Mouse (Mus musculus) stomach, embryonic 16.5 days (tissue): ENCODE measurements around the gene Eml3. TPM values are rescaled to one million over a fixed set of nuclear protein-coding genes. Genes with fewer than 3 reads are reported as not detected.

Source experiments
- ATAC-seq: fragments of 200-750 bp; cut with Nextera tagmentation; 2 replicates; pipeline ENCODE4 v1.8.0; 2017; ENCODE audit warnings: moderate number of reproducible peaks, moderate TSS enrichment; ENCODE audit not compliant: insufficient read depth, low FRiP score
- H3K27ac ChIP-seq: fragments of 300-500 bp; sonication (generic); 2 replicates; pipeline ENCODE4 v1.5.1; 2014; ENCODE audit warnings: low read length
- H3K27me3 ChIP-seq: fragments of 300-500 bp; sonication (generic); 2 replicates; pipeline ENCODE4 v1.6.1; 2014; ENCODE audit warnings: low read length, control low read depth, mixed read lengths; ENCODE audit not compliant: control insufficient read depth, insufficient read depth
- H3K36me3 ChIP-seq: fragments of 300-500 bp; sonication (generic); 2 replicates; pipeline ENCODE4 v1.6.1; 2014; ENCODE audit warnings: low read length; ENCODE audit not compliant: control insufficient read depth, insufficient read depth
- H3K4me1 ChIP-seq: fragments of 300-500 bp; sonication (generic); 2 replicates; pipeline ENCODE4 v1.6.1; 2014; ENCODE audit warnings: low read length, control low read depth, mixed read lengths; ENCODE audit not compliant: control insufficient read depth, insufficient read depth
- H3K4me2 ChIP-seq: fragments of 300-500 bp; sonication (generic); 2 replicates; pipeline ENCODE4 v1.6.1; 2014; ENCODE audit warnings: low read depth, low read length, mixed read lengths
- H3K4me3 ChIP-seq: fragments of 300-500 bp; sonication (generic); replicated peaks from 2 replicates; pipeline ENCODE4 v1.5.1; 2014; ENCODE audit warnings: mild to moderate bottlenecking, low read length
- H3K9ac ChIP-seq: fragments of 300-500 bp; sonication (generic); 2 replicates; pipeline ENCODE4 v1.6.1; 2014; ENCODE audit warnings: low read length
- H3K9me3 ChIP-seq: fragments of 300-500 bp; sonication (generic); replicated peaks from 2 replicates; pipeline ENCODE4 v1.6.1; 2016; ENCODE audit warnings: low read length, control low read depth; ENCODE audit not compliant: control insufficient read depth
- WGBS: fragments of 180-500 bp; shearing (Covaris S2); extraction: QIAGEN DNeasy Blood & Tissue Kit; methylation state at CpG from one replicate; pipeline ENCODE4 v1.1.7; 2014; 5-methylcytosine and 5-hydroxymethylcytosine counted together
- polyA plus RNA-seq: library from polyadenylated mRNA; unstranded; fragments of >200 nt; fragmentation: Nextera tagmentation; extraction: Ambion mirVana; gene quantifications from 2 replicates; pipeline ENCODE4 v1.2.1, GENCODE M21; 2015

Eml3 gene
- polyA plus RNA-seq, 1 experiment from 2014 or later: 28.5 TPM

DNA sequence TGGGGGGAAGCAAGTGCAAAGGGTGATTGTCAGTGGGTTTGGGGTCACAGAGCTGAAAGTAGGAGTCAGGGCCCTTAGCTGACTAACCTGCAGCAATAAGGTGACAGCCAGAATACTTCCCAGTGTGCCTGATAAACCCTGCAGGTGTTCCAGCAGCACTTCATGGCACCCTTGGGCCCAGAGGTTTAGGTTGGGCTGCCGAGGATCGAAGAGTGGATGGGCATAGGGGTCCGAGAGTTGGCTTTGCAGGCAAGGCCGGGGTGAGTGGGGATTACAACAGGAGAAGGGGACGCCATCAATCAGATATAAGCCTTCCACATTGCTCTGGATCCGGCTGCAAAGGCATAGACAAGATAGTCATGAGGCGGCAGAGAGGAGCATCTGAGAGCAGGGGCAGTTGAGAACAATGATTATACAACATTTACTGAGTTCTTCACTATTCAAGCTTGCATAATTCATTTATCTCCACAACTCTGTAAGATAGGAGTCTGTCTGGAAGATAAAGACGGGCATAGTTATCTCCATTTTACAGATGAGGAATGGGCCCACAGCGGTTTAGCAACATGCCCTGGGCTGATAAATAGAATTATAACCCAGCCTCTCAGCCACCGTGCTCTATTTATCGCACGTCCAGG is 1.3 kb upstream of the Eml3 start:
- H3K4me2 ChIP-seq: no peak overlapping the region
- H3K9me3 ChIP-seq: no peaks in the 10 kb centered on the region
- WGBS: 80% methylated on average over 12 of the region's 12 CpGs
- no peak overlapping the region for H3K4me3 ChIP-seq
- H3K27me3 ChIP-seq: no peaks in the 10 kb centered on the region
- H3K9ac ChIP-seq: no peak overlapping the region
- no peak overlapping the region for H3K27ac ChIP-seq
- H3K36me3 ChIP-seq: no peaks in the 10 kb centered on the region
- no peak for ATAC-seq
- peaks cover 15% of the 10 kb centered on the region for H3K4me1 ChIP-seq

DNA sequence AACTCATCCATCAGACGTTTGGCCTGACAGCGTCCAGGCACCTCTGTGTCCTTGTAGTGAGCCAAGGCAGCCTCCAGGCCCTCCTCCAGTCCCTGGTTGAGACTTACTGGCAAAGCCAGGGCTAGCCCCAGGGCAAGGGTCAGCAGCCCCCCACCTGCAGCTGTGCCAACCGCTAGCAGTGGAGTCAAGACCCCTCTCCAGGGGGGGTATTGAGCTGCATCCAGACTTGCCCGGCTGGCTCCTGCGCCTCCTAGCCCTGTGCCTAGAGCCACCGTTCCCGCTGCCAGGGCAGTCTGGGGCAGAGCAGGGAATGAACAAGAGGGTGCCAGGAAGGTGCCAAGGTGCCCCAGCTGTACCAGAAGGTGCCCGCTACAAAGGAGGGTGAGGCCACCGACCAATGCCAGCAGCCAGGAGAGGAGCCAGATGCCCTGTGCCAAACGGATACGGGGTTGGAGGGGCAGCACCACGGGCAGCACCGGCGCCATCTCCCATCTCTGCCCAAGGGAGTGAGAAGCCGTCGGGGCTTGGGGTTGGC is 596 bp upstream of the Eml3 start:
- peaks cover 15% of the 10 kb centered on the region for H3K4me1 ChIP-seq
- H3K4me2 ChIP-seq: peak overlapping the region; percentile 74
- peak overlapping the region; percentile 84 for H3K9ac ChIP-seq
- no peaks in the 10 kb centered on the region for H3K27me3 ChIP-seq
- peak; percentile 3; the same call in 1 of the 2 replicates for ATAC-seq
- 24% methylated on average over 16 of the region's 16 CpGs for WGBS
- peak overlapping the region; percentile 88; the same call in 1 of the 2 replicates for H3K27ac ChIP-seq
- no peaks in the 10 kb centered on the region for H3K9me3 ChIP-seq
- peaks cover 5% of the 10 kb centered on the region for H3K36me3 ChIP-seq
- H3K4me3 ChIP-seq: peak overlapping the region; percentile 77

DNA sequence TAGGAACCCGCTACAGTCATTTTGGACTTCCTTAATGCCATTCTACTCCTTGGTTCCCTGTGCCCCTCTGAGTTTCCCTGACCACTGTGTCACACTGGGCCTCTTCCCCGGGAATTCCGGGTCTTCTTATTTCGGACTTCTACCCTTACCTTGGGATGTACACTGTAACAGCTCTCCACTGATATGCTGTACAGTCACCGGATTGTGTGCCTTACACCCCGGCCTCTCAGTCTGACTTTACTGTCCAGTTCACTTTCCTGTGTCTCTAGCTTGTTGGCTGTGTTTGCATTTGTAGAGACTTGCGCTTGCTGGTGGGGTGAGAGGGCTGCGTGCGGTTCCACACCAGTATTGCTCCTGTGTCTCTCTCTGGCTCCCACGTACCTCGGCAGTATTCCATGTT is 765 bp downstream of the Eml3 start:
- Histone ChIP-seq H3K27ac (peak overlapping the region; percentile 88), H3K4me1 (peaks cover 15% of the 10 kb centered on the region), H3K36me3 (peaks cover 9% of the 10 kb centered on the region), H3K9ac (peak overlapping the region; percentile 84), H3K9me3 (no peaks in the 10 kb centered on the region), H3K4me2 (peak overlapping the region; percentile 74), H3K4me3 (peak overlapping the region; percentile 77), H3K27me3 (no peaks in the 10 kb centered on the region)
- ATAC-seq: no peak
- 4% methylated on average over 11 of the region's 11 CpGs for WGBS

DNA sequence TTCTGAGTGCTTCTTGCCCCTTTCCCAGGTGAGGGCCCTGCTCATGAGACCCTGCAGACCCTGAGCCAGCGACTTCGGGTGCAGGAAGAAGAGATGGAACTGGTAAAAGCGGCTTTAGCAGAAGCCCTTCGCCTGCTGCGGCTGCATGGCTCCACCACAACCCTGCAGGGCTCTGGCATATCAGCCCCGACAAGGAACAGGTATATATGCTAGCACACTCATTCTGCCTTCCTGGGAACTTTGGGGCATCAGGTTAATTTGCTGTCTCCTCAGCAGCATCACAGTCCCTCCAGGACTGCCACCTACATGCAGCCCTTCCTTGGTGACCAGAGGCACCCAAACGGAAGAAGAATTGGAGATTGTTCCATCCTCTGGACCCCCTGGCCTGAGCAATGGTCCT is 1.4 kb downstream of the Eml3 start:
- Histone ChIP-seq H3K9me3 (no peaks in the 10 kb centered on the region), H3K27ac (peak overlapping the region; percentile 44), H3K4me3 (peak overlapping the region; percentile 77), H3K36me3 (peaks cover 9% of the 10 kb centered on the region), H3K4me2 (peak overlapping the region; percentile 74), H3K27me3 (no peaks in the 10 kb centered on the region), H3K4me1 (peaks cover 15% of the 10 kb centered on the region), H3K9ac (peak overlapping the region; percentile 84)
- ATAC-seq: no peak
- 89% methylated on average over 7 of the region's 7 CpGs for WGBS

DNA sequence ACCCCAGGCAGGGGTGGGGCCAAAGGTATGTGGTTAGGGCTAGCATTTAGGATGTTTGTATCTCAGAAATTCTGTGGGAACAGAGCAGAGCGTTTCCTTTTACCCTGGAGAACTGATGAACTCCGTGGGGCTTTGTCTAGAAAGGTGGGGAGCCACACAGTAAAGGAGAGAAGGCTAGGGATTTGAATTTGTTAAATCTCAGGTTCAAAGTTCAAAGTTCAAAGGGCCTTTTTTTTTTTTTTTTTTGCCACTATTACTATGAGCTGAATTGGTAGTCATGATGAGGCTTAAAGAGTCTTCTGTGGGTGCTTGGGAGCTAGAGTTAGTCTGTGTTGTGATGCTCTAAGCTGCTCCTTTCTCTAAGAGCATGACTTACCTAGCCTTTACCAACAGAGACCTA is 7.4 kb downstream of the Eml3 start:
- H3K4me2 ChIP-seq: no peak overlapping the region
- H3K27ac ChIP-seq: no peak overlapping the region
- H3K9ac ChIP-seq: no peak overlapping the region
- 84% methylated on average over 2 of the region's 2 CpGs for WGBS
- peaks cover 9% of the 10 kb centered on the region for H3K36me3 ChIP-seq
- no peak overlapping the region for H3K4me3 ChIP-seq
- H3K4me1 ChIP-seq: peaks cover 8% of the 10 kb centered on the region
- no peaks in the 10 kb centered on the region for H3K9me3 ChIP-seq
- no peaks in the 10 kb centered on the region for H3K27me3 ChIP-seq
- no peak for ATAC-seq

DNA sequence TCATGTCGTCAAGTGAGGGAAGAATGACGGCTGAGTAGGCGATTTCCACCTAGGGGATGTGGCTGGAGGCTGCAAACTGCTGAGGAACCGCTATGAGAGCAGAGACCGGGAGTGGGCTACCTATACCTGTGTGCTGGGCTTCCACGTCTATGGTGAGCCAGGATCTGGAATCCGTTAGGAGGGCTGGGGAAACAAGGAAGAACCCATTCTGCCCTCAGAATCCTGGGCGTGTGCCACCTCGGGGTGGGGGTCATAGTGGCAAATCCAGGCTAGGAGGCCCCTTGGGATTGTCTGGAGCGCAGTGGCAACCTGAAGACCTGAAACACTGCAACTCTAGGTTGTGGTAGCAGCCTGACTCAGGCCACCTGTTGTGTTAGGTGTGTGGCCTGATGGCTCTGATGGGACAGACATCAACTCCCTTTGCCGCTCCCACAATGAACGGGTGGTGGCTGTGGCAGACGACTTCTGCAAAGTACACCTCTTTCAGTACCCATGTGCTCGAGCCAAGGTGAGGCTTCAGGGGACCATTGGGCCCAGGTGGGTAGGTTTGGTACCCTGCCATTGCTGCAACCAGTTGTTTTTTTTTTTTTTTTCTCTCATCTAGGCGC is 11.3 kb downstream of the Eml3 start:
- H3K4me1 ChIP-seq: peaks cover 24% of the 10 kb centered on the region
- peak overlapping the region; percentile 99; the same call in 1 of the 2 replicates for H3K4me3 ChIP-seq
- ATAC-seq: no peak
- peak overlapping the region; percentile 70; the same call in 1 of the 2 replicates for H3K4me2 ChIP-seq
- peaks cover under 1% of the 10 kb centered on the region; the same call in 1 of the 2 replicates for H3K36me3 ChIP-seq
- peak overlapping the region; percentile 62 for H3K9ac ChIP-seq
- H3K27ac ChIP-seq: peak overlapping the region; percentile 76; the same call in 1 of the 2 replicates
- H3K27me3 ChIP-seq: no peaks in the 10 kb centered on the region
- H3K9me3 ChIP-seq: no peaks in the 10 kb centered on the region
- WGBS: 80% methylated on average over 15 of the region's 15 CpGs

DNA sequence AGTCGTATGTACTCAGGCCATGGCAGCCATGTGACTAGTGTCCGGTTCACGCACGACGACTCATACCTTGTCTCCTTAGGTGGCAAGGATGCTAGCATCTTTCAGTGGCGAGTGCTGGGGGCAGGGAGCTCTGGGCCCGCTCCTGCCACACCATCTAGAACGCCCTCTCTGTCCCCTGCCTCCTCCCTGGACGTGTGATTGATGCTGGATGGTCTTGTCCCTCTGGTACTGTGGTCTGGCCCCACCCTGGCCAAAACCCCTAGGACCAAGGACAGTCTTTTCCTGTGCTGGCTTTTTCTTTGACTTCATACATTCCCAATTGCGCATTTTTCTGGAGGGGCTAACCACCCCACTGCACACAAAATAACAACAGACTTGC is 11.8 kb downstream of the Eml3 start:
- peak overlapping the region; percentile 62 for H3K9ac ChIP-seq
- H3K27me3 ChIP-seq: no peaks in the 10 kb centered on the region
- 37% methylated on average over 10 of the region's 10 CpGs for WGBS
- H3K4me2 ChIP-seq: peak overlapping the region; percentile 70
- peak overlapping the region; percentile 76 for H3K27ac ChIP-seq
- ATAC-seq: 0 out of 2 replicates have a peak, but pooled peaks have one; percentile 1
- H3K36me3 ChIP-seq: peaks cover 6% of the 10 kb centered on the region
- peaks cover 24% of the 10 kb centered on the region for H3K4me1 ChIP-seq
- H3K4me3 ChIP-seq: peak overlapping the region; percentile 99
- H3K9me3 ChIP-seq: no peaks in the 10 kb centered on the region

DNA sequence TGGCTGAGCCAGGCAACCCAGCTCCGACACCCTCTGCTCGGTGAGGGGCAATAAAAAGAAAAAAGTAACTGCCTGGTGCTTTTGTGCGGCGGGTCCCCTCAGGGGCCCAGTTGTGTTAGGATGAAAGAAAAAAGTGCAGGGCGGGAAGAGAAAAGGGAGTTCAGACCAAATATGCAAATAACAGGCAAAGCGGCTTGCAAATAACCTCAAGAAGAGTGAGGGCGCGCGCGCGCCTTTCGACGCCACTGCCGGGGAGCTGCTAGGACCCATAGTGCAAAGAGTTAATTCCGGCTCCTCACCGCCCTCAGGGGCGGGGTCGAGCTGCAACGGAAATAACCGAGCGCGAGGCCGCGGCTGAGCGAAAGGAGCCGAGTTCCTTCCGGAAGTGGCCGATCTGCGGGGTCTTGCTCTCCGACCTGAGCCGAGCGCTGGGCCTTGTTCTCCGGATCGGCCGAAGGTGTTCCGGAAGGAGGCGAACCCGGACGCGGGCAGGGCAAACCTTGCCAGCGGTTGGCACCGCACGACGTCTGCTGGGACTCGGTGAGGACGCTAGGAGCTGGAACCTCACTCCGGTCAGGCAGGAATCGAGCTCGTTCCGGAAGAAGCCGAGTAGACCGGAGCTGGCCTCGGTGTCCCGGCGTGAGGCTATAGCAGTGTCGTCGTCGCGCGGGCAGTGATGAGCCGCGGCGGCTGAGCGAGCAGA is 12.3 kb downstream of the Eml3 start, which contains the start of gene Mta2:
TSS of gene Mta2 (plus strand) at position 361 of the 703 bp plus-strand sequence.
- H3K9me3 ChIP-seq: no peaks in the 10 kb centered on the region
- WGBS: under 1% methylated on average over 64 of the region's 64 CpGs
- H3K27ac ChIP-seq: peak within 1 kb of the TSS; percentile 99
- peak within 1 kb of the TSS; percentile 70 for H3K4me2 ChIP-seq
- peak within 1 kb of the TSS; percentile 99 for H3K4me3 ChIP-seq
- ATAC-seq: peak; percentile 95
- no peaks in the 10 kb centered on the region for H3K27me3 ChIP-seq
- H3K4me1 ChIP-seq: peaks cover 24% of the 10 kb centered on the region
- peaks cover 10% of the 10 kb centered on the region for H3K36me3 ChIP-seq
- peak within 1 kb of the TSS; percentile 100 for H3K9ac ChIP-seq
